Mouse (Mus musculus) neural tube, embryonic 13.5 days (tissue): ENCODE results near the gene Polr3g. TPM values are rescaled to one million over a fixed set of nuclear protein-coding genes. Genes with fewer than 3 reads are reported as not detected.
A peak's percentile ranks its signal among the peaks of the same experiment; 100 is the strongest.
"Not testable (repeated sequence)": the region's sequence is repeated elsewhere in the genome, so short reads cannot be mapped to it uniquely, and the experiment has no call there.

ENCODE experiments used
- ATAC-seq: fragments of 200-750 bp; cut with Nextera tagmentation; 2 replicates; pipeline ENCODE4 v1.8.0; 2017; ENCODE audit warnings: low read depth, mild to moderate bottlenecking, moderate TSS enrichment, moderate library complexity
- H3K27ac ChIP-seq: fragments of 300-500 bp; sonication (generic); replicated peaks from 2 replicates; pipeline ENCODE4 v1.5.1; 2015; ENCODE audit warnings: moderate library complexity, mild to moderate bottlenecking, inconsistent platforms
- H3K27me3 ChIP-seq: fragments of 300-500 bp; sonication (generic); 2 replicates; pipeline ENCODE4 v1.6.1; 2015; ENCODE audit warnings: mild to moderate bottlenecking, inconsistent platforms
- H3K36me3 ChIP-seq: fragments of 300-500 bp; sonication (generic); 2 replicates; pipeline ENCODE4 v1.6.1; 2015; ENCODE audit warnings: mild to moderate bottlenecking, inconsistent platforms
- H3K4me1 ChIP-seq: fragments of 300-500 bp; sonication (generic); replicated peaks from 2 replicates; pipeline ENCODE4 v1.6.1; 2015; ENCODE audit warnings: inconsistent platforms
- H3K4me2 ChIP-seq: fragments of 300-500 bp; sonication (generic); 2 replicates; pipeline ENCODE4 v1.6.1; 2015; ENCODE audit warnings: inconsistent platforms, mild to moderate bottlenecking, moderate library complexity
- H3K4me3 ChIP-seq: fragments of 300-500 bp; sonication (generic); 2 replicates; pipeline ENCODE4 v1.5.1; 2015; ENCODE audit warnings: mild to moderate bottlenecking, inconsistent platforms
- H3K9ac ChIP-seq: fragments of 300-500 bp; sonication (generic); 2 replicates; pipeline ENCODE4 v1.6.1; 2015; ENCODE audit warnings: moderate library complexity, mild to moderate bottlenecking, inconsistent platforms
- H3K9me3 ChIP-seq: fragments of 300-500 bp; sonication (generic); 2 replicates; pipeline ENCODE4 v1.6.1; 2016; ENCODE audit warnings: inconsistent platforms
- WGBS: fragments of 180-500 bp; shearing (Covaris S2); methylation state at CpG from one replicate; pipeline ENCODE4 v1.1.7; 2015; 5-methylcytosine and 5-hydroxymethylcytosine counted together
- polyA plus RNA-seq: library from polyadenylated mRNA; unstranded; fragments of >200 nt; fragmentation: Nextera tagmentation; extraction: Ambion mirVana; gene quantifications from 2 replicates; pipeline ENCODE4 v1.2.1, GENCODE M21; 2015

The Polr3g gene
- polyA plus RNA-seq, 1 experiment from 2014 or later: 5.9 TPM

GRCm38 (mm10) chr13:81683107-81683506 is 27.7 kb downstream of the Polr3g start:
- Histone ChIP-seq H3K9me3 (no peaks in the 10 kb centered on the region), H3K27me3 (no peaks in the 10 kb centered on the region), H3K4me1 (no peaks in the 10 kb centered on the region), H3K9ac (no peak overlapping the region), H3K4me3 (no peak overlapping the region), H3K27ac (no peak overlapping the region), H3K4me2 (no peak overlapping the region), H3K36me3 (no peaks in the 10 kb centered on the region)
- WGBS: 90% methylated on average over 3 of the region's 3 CpGs
- ATAC-seq: no peak

- ATAC-seq: no peak
- WGBS: 87% methylated on average over 8 of the region's 8 CpGs
- no peak overlapping the region for H3K4me2 ChIP-seq
- no peak overlapping the region for H3K27ac ChIP-seq
- no peaks in the 10 kb centered on the region for H3K9me3 ChIP-seq
- no peaks in the 10 kb centered on the region for H3K27me3 ChIP-seq
- peaks cover 34% of the 10 kb centered on the region for H3K36me3 ChIP-seq
- no peaks in the 10 kb centered on the region for H3K4me1 ChIP-seq
- no peak overlapping the region for H3K4me3 ChIP-seq
- no peak overlapping the region for H3K9ac ChIP-seq
Observed at GRCm38 (mm10) chr13:81675333-81675732, 35.5 kb downstream of the Polr3g start.

- ATAC-seq: no peak
- Histone ChIP-seq H3K9ac (no peak overlapping the region), H3K4me3 (no peak overlapping the region), H3K4me1 (no peaks in the 10 kb centered on the region), H3K9me3 (no peaks in the 10 kb centered on the region), H3K36me3 (peaks cover 57% of the 10 kb centered on the region), H3K4me2 (no peak overlapping the region), H3K27ac (no peak overlapping the region), H3K27me3 (no peaks in the 10 kb centered on the region)
- 89% methylated on average over 5 of the region's 5 CpGs for WGBS
Observed at GRCm38 (mm10) chr13:81667713-81668112, 43.1 kb downstream of the Polr3g start.

- Histone ChIP-seq H3K36me3 (peaks cover 49% of the 10 kb centered on the region), H3K4me2 (no peak overlapping the region), H3K9me3 (no peaks in the 10 kb centered on the region), H3K27ac (no peak overlapping the region), H3K4me1 (peaks cover under 1% of the 10 kb centered on the region; the same call in 1 of the 2 replicates), H3K27me3 (no peaks in the 10 kb centered on the region), H3K4me3 (no peak overlapping the region), H3K9ac (no peak overlapping the region)
- no peak for ATAC-seq
- 85% methylated on average over 5 of the region's 5 CpGs for WGBS
Observed at GRCm38 (mm10) chr13:81664331-81664698, 46.5 kb downstream of the Polr3g start.

- H3K4me2 ChIP-seq: no peak overlapping the region
- no peaks in the 10 kb centered on the region for H3K27me3 ChIP-seq
- H3K4me1 ChIP-seq: peaks cover 6% of the 10 kb centered on the region
- H3K9me3 ChIP-seq: no peaks in the 10 kb centered on the region
- H3K36me3 ChIP-seq: peaks cover 43% of the 10 kb centered on the region
- 87% methylated on average over 12 of the region's 12 CpGs for WGBS
- no peak for ATAC-seq
- H3K27ac ChIP-seq: no peak overlapping the region
- H3K4me3 ChIP-seq: no peak overlapping the region
- no peak overlapping the region for H3K9ac ChIP-seq
Observed at GRCm38 (mm10) chr13:81663566-81664330, 47.1 kb downstream of the Polr3g start.

- WGBS: 10% methylated on average over 21 of the region's 21 CpGs
- Histone ChIP-seq H3K4me1 (peaks cover 18% of the 10 kb centered on the region), H3K27me3 (no peaks in the 10 kb centered on the region), H3K36me3 (peaks cover 2% of the 10 kb centered on the region; the same call in 1 of the 2 replicates), H3K9me3 (no peaks in the 10 kb centered on the region), H3K9ac (peak overlapping the region; percentile 91), H3K4me3 (peak overlapping the region; percentile 86), H3K27ac (peak overlapping the region; percentile 92), H3K4me2 (peak overlapping the region; percentile 82)
- peak; percentile 20 for ATAC-seq
Observed at GRCm38 (mm10) chr13:81658053-81658752, 52.6 kb downstream of the Polr3g start.

- Histone ChIP-seq H3K9ac (peak within 1 kb of the TSS; percentile 91), H3K36me3 (peaks cover 2% of the 10 kb centered on the region; the same call in 1 of the 2 replicates), H3K27me3 (no peaks in the 10 kb centered on the region), H3K27ac (peak within 1 kb of the TSS; percentile 92), H3K4me3 (peak within 1 kb of the TSS; percentile 86), H3K9me3 (no peaks in the 10 kb centered on the region), H3K4me2 (peak within 1 kb of the TSS; percentile 82), H3K4me1 (peaks cover 18% of the 10 kb centered on the region)
- WGBS: 2% methylated on average over 73 of the region's 73 CpGs
- peak; percentile 100 for ATAC-seq
Observed at GRCm38 (mm10) chr13:81657351-81658052, 53.3 kb downstream of the Polr3g start, which contains the start of gene Lysmd3. Lysmd3 (plus strand) TSS chr13:81657663.

GRCm38 (mm10) chr13:81657008-81657350 is 53.8 kb downstream of the Polr3g start:
- peak overlapping the region; percentile 82 for H3K4me2 ChIP-seq
- H3K9me3 ChIP-seq: no peaks in the 10 kb centered on the region
- no peaks in the 10 kb centered on the region for H3K27me3 ChIP-seq
- 12% methylated on average over 5 of the region's 5 CpGs for whole genome bisulfite sequencing
- peak overlapping the region; percentile 86 for H3K4me3 ChIP-seq
- peaks cover 2% of the 10 kb centered on the region; the same call in 1 of the 2 replicates for H3K36me3 ChIP-seq
- peaks cover 18% of the 10 kb centered on the region for H3K4me1 ChIP-seq
- H3K9ac ChIP-seq: peak overlapping the region; percentile 62
- H3K27ac ChIP-seq: peak overlapping the region; percentile 92
- ATAC-seq: no peak

GRCm38 (mm10) chr13:81656091-81656850 is 54.5 kb downstream of the Polr3g start:
- Histone ChIP-seq H3K9me3 (no peaks in the 10 kb centered on the region), H3K4me2 (peak overlapping the region; percentile 82), H3K27me3 (no peaks in the 10 kb centered on the region), H3K27ac (0 out of 2 replicates have a peak overlapping the region, but pooled peaks have one; percentile 14), H3K9ac (no peak overlapping the region), H3K36me3 (no peaks in the 10 kb centered on the region), H3K4me1 (peaks cover 18% of the 10 kb centered on the region), H3K4me3 (0 out of 2 replicates have a peak overlapping the region, but pooled peaks have one; percentile 86)
- WGBS: 7% methylated on average over 14 of the region's 14 CpGs
- ATAC-seq: no peak

- H3K4me1 ChIP-seq, H3K4me3 ChIP-seq, H3K4me2 ChIP-seq, H3K27ac ChIP-seq, H3K36me3 ChIP-seq, ATAC-seq, H3K9me3 ChIP-seq, H3K9ac ChIP-seq, H3K27me3 ChIP-seq: not testable (repeated sequence)
- WGBS: 87% methylated on average over 5 of the region's 6 CpGs
Observed at GRCm38 (mm10) chr13:81650382-81650781, 60.4 kb downstream of the Polr3g start.

GRCm38 (mm10) chr13:81646348-81646747 is 64.5 kb downstream of the Polr3g start:
- no peaks in the 10 kb centered on the region for H3K9me3 ChIP-seq
- H3K4me3 ChIP-seq: no peak overlapping the region
- no peak overlapping the region for H3K27ac ChIP-seq
- ATAC-seq: no peak
- H3K27me3 ChIP-seq: no peaks in the 10 kb centered on the region
- H3K36me3 ChIP-seq: no peaks in the 10 kb centered on the region
- no peak overlapping the region for H3K9ac ChIP-seq
- H3K4me2 ChIP-seq: no peak overlapping the region
- H3K4me1 ChIP-seq: peaks cover 9% of the 10 kb centered on the region; the same call in 1 of the 2 replicates
- 90% methylated on average over 6 of the region's 6 CpGs for WGBS
